Mouse (Mus musculus) embryonic fibroblast, embryonic 13.5 days (primary cell): ENCODE measurements around the gene Fam83c.

Experiments used
- CTCF ChIP-seq: IDR thresholded peaks from 2 replicates; pipeline ENCODE4 v1.5.1; 2011; ENCODE audit warnings: mild to moderate bottlenecking, control low read depth, low read length, moderate library complexity, borderline replicate concordance; ENCODE audit not compliant: insufficient read depth
- POLR2A ChIP-seq: IDR thresholded peaks from 2 replicates; pipeline ENCODE4 v1.6.1; 2011; ENCODE audit warnings: low read depth, mild to moderate bottlenecking, control low read depth, low read length, moderate library complexity

DNA sequence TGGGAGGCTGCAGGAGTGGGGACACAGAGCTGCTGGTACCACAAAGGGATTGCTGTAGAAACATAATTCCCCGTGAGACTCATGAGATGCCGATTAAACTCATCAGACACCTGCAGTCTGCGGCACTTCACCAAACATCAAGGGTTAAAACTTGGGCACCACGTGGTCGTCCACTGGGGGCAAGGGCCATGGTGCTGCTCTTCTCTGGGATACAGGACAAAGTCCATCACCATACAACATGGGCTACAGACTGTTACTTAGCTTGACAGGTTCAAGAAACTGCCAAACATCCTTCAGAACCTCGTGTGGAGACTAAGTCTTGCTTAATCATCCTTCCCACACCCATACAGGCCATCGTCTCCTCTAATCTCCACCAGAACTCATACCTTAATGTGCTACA, 25.4 kb upstream of the Fam83c start:
- TF ChIP-seq CTCF = no peak
- no peak for TF ChIP-seq POLR2A
